Mouse (Mus musculus) olfactory bulb, adult 2 months (tissue): ENCODE results near the gene Exo5. TPM values are rescaled to one million over a fixed set of nuclear protein-coding genes. Genes with fewer than 3 reads are reported as not detected.
A peak's percentile ranks its signal among the peaks of the same experiment; 100 is the strongest.

Experiments
- H3K27ac ChIP-seq: fragments of 200-500 bp; 2 replicates; pipeline ENCODE4 v1.5.1; 2012; ENCODE audit warnings: low read depth, low read length; ENCODE audit not compliant: insufficient read depth
- H3K4me1 ChIP-seq: fragments of 200-500 bp; 2 replicates; pipeline ENCODE4 v1.6.1; 2012; ENCODE audit warnings: low read length; ENCODE audit not compliant: control insufficient read depth, insufficient read depth
- H3K4me3 ChIP-seq: fragments of 200-500 bp; 2 replicates; pipeline ENCODE4 v1.5.1; 2012; ENCODE audit warnings: mild to moderate bottlenecking, low read depth, low read length, moderate library complexity; ENCODE audit not compliant: insufficient read depth
- CTCF ChIP-seq: fragments of 200-500 bp; IDR thresholded peaks from 2 replicates; pipeline ENCODE4 v1.5.1; 2012; ENCODE audit warnings: low read depth, mild to moderate bottlenecking, low read length, moderate library complexity; ENCODE audit not compliant: insufficient read depth
- POLR2A ChIP-seq: fragments of 200-500 bp; IDR thresholded peaks from 2 replicates; pipeline ENCODE4 v1.6.1; 2012; ENCODE audit warnings: mild to moderate bottlenecking, low read depth, low read length, moderate library complexity; ENCODE audit not compliant: insufficient read depth
- WGBS: fragments of 180-500 bp; shearing (Covaris S2); methylation state at CpG from one replicate; pipeline ENCODE4 v1.1.7; 2018; 5-methylcytosine and 5-hydroxymethylcytosine counted together
- polyA plus RNA-seq: library from polyadenylated mRNA; stranded (reverse); fragments of >200 nt; gene quantifications from 2 replicates; pipeline ENCODE4 v1.2.4, GENCODE M21; 2012; ENCODE audit warnings: low replicate concordance; ENCODE audit not compliant: missing spikeins, insufficient read depth, insufficient read length

The Exo5 gene
- polyA plus RNA-seq, 1 experiment: not detected

DNA sequence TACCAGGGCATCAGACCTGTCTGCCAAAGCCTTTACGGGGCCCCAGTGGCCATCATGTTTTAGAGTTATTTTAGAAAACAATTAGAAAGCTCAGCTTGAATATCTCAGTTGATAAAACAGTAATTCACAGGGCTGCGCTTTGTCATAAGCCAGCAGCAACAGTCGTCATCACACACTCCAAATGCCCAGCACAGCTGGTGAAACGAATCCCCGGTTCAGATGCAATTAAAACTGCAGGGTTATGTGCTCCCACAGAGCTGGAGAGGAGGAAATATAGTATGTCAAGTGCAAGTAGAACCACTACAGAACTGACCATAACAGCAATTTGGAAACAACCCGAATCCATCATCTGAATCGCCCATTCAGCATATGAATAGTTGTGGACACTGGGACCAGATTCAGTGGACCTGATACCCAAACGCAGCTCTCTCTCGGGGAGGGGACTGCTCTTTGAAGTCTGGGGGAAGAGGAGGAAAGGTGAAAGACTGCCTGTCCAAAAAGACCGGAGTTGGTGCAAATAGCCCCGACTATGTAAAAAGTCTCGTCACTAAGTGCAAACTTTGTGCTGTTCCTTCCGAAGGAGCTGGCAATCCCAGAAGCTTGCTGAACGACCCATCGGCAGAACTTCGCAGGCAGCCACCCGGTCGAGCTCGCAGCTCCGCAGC lies 26.1 kb upstream of the Exo5 start:
- TF ChIP-seq POLR2A (no peak), CTCF (no peak)
- Histone ChIP-seq H3K27ac (no peak overlapping the region), H3K4me3 (peak overlapping the region; percentile 88), H3K4me1 (no peaks in the 10 kb centered on the region)
- WGBS: 4% methylated on average over 20 of the region's 20 CpGs

DNA sequence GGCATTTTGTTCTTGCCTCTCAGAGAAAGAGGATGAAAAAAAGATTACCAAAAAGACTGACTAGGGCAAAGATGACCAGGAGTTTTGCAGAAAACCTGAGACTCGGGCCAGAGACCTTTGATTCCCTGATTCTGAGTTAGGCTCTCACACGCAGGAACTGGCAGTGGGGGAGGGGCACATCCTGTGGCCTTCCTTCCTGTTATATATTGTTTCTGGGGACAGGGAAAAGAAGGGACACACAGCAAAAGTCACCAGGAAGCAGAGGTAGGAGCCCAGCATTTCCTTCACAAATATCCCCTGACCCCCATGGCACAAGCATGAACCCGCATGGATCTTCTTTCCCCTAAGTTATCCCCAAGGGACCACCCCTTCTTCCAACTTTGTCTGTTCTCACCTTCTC lies 24.1 kb upstream of the Exo5 start:
- no peak overlapping the region for H3K27ac ChIP-seq
- no peaks in the 10 kb centered on the region for H3K4me1 ChIP-seq
- WGBS: 85% methylated on average over 3 of the region's 3 CpGs
- no peak for TF ChIP-seq CTCF
- TF ChIP-seq POLR2A: no peak
- no peak overlapping the region for H3K4me3 ChIP-seq

GRCm38 (mm10) chr4:120935006-120935405 lies 10.2 kb upstream of the Exo5 start:
- no peak for TF ChIP-seq CTCF
- no peak for TF ChIP-seq POLR2A
- Histone ChIP-seq H3K4me1 (no peaks in the 10 kb centered on the region), H3K4me3 (no peak overlapping the region), H3K27ac (no peak overlapping the region)
- WGBS: 95% methylated on average over 3 of the region's 3 CpGs

DNA sequence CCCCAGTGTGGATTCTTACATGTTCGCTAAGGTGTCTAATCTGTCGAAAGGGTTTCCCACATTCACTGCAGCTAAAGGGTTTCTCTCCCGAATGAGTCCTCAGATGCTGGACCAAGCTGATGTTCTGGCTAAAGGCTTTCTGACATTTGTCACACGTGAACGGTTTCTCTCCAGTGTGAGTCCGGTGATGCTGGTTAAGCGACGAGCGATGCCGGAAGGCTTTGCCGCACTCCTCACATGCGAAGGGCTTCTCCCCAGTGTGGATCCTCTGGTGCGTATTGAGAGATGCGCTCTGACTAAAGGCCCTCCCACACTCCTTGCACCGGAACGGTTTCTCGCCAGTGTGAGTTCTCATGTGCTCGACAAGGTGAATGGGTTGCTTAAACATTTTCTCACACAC lies 5.9 kb upstream of the Exo5 start:
- no peaks in the 10 kb centered on the region for H3K4me1 ChIP-seq
- WGBS: 96% methylated on average over 18 of the region's 18 CpGs
- H3K4me3 ChIP-seq: no peak overlapping the region
- no peak overlapping the region for H3K27ac ChIP-seq
- TF ChIP-seq POLR2A: no peak
- TF ChIP-seq CTCF: no peak

- no peaks in the 10 kb centered on the region for H3K4me1 ChIP-seq
Measured at GRCm38 (mm10) chr4:120928686-120929085, 3.9 kb upstream of the Exo5 start.

DNA sequence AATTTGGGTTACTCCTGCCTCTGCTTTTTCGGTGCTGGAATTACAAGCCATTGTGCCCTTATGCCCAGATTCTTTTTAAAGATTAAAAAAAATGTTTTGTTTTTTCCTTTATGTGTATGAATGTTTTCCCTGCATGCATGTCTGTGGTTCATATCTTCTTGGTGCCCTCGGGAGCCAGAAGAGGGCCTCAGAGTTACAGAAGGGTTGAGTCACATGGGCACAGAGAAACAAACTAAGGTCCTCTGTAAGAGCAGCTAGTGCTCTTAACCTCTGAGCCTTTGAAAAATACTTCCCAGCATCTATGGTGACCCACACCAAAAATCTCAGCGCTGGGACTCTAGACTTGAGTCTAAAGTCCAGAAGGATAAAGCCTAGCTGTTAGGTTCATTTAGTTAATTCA lies 569 bp upstream of the Exo5 start:
- no peaks in the 10 kb centered on the region for H3K4me1 ChIP-seq
- no peak for TF ChIP-seq CTCF
- no peak for TF ChIP-seq POLR2A
- 11% methylated on average over 3 of the region's 3 CpGs for WGBS

More at GRCm38 (mm10) chr4:120928686-120929085, 3.9 kb upstream of the Exo5 start:
- 75% methylated on average over 3 of the region's 3 CpGs for WGBS
- Histone ChIP-seq H3K4me3 (no peak overlapping the region), H3K27ac (no peak overlapping the region)
- no peak for TF ChIP-seq POLR2A
- no peak for TF ChIP-seq CTCF

GRCm38 (mm10) chr4:120921461-120921860 lies 3.4 kb downstream of the Exo5 start:
- Histone ChIP-seq H3K4me1 (no peaks in the 10 kb centered on the region), H3K27ac (no peak overlapping the region), H3K4me3 (no peak overlapping the region)
- 97% methylated on average over 8 of the region's 8 CpGs for WGBS
- TF ChIP-seq CTCF (no peak), POLR2A (no peak)

More for the DNA sequence above, 569 bp upstream of the Exo5 start:
- Histone ChIP-seq H3K27ac (peak overlapping the region; percentile 89), H3K4me3 (0 out of 2 replicates have a peak overlapping the region, but pooled peaks have one; percentile 62)

- TF ChIP-seq CTCF (no peak), POLR2A (no peak)
- WGBS: 80% methylated on average over 4 of the region's 4 CpGs
- Histone ChIP-seq H3K4me3 (no peak overlapping the region), H3K4me1 (no peaks in the 10 kb centered on the region), H3K27ac (no peak overlapping the region)
Measured at GRCm38 (mm10) chr4:120914501-120914900, 10.3 kb downstream of the Exo5 start.

- TF ChIP-seq CTCF: no peak
- TF ChIP-seq POLR2A: no peak
- 91% methylated on average over 1 of the region's 1 CpGs for WGBS
- no peak overlapping the region for H3K4me3 ChIP-seq
- H3K27ac ChIP-seq: no peak overlapping the region
- no peaks in the 10 kb centered on the region for H3K4me1 ChIP-seq
Measured at GRCm38 (mm10) chr4:120913861-120914260, 11.0 kb downstream of the Exo5 start.

GRCm38 (mm10) chr4:120913443-120913842 lies 11.4 kb downstream of the Exo5 start:
- H3K4me3 ChIP-seq: no peak overlapping the region
- TF ChIP-seq POLR2A: no peak
- TF ChIP-seq CTCF: no peak
- WGBS: 68% methylated on average over 8 of the region's 8 CpGs

More at GRCm38 (mm10) chr4:120913443-120913842, 11.4 kb downstream of the Exo5 start:
- no peaks in the 10 kb centered on the region for H3K4me1 ChIP-seq
- H3K27ac ChIP-seq: no peak overlapping the region
